Mouse (Mus musculus) adrenal gland (tissue): ENCODE data around the gene Kif19a.

Experiments
- intact Hi-C: fragments of 180-260 bp; cut with DNase I; formaldehyde crosslinking; loops from one replicate; pipeline ENCODE4 v1.15.1; 2025

Kif19a gene

GRCm38 (mm10) chr11:114802540-114803267 is 37.5 kb downstream of the Kif19a start:
- intact Hi-C loops: no loop called here

GRCm38 (mm10) chr11:114803990-114804389 is 38.8 kb downstream of the Kif19a start:
- intact Hi-C loops: no loop called here

GRCm38 (mm10) chr11:114807025-114807424 is 41.8 kb downstream of the Kif19a start:
- intact Hi-C loops: no loop called here

- intact Hi-C loops: no loop called here
These were observed 42.7 kb downstream of the Kif19a start for GRCm38 (mm10) chr11:114807686-114808427.

- intact Hi-C loops: no loop called here
These were observed 44.2 kb downstream of the Kif19a start for GRCm38 (mm10) chr11:114809371-114809770.

GRCm38 (mm10) chr11:114810344-114810743 is 45.2 kb downstream of the Kif19a start:
- intact Hi-C loops: no loop called here

- intact Hi-C loops: loop anchor here (1.0 kb wide), 2 partner anchors 65 to 100 kb away; no protein-coding TSS in a partner anchor
These were observed 47.6 kb downstream of the Kif19a start for GRCm38 (mm10) chr11:114812731-114813240.

GRCm38 (mm10) chr11:114814873-114815592 is 49.8 kb downstream of the Kif19a start:
- intact Hi-C loops: no loop called here

GRCm38 (mm10) chr11:114816934-114817333 is 51.7 kb downstream of the Kif19a start:
- intact Hi-C loops: no loop called here

GRCm38 (mm10) chr11:114818185-114818584 is 53.0 kb downstream of the Kif19a start:
- intact Hi-C loops: no loop called here

GRCm38 (mm10) chr11:114819110-114819509 is 53.9 kb downstream of the Kif19a start:
- intact Hi-C loops: no loop called here

- intact Hi-C loops: no loop called here
These were observed 55.3 kb downstream of the Kif19a start for GRCm38 (mm10) chr11:114820444-114820843.

GRCm38 (mm10) chr11:114821325-114821724 is 56.1 kb downstream of the Kif19a start:
- intact Hi-C loops: no loop called here

- intact Hi-C loops: no loop called here
These were observed 57.5 kb downstream of the Kif19a start for GRCm38 (mm10) chr11:114822727-114823126.

- intact Hi-C loops: no loop called here
These were observed 58.1 kb downstream of the Kif19a start for GRCm38 (mm10) chr11:114823199-114823725.

GRCm38 (mm10) chr11:114826686-114827085 is 61.5 kb downstream of the Kif19a start:
- intact Hi-C loops: no loop called here

GRCm38 (mm10) chr11:114829499-114830432 is 64.6 kb downstream of the Kif19a start:
- intact Hi-C loops: no loop called here

GRCm38 (mm10) chr11:114830433-114830773 is 65.2 kb downstream of the Kif19a start:
- intact Hi-C loops: no loop called here

GRCm38 (mm10) chr11:114833166-114833565 is 68.0 kb downstream of the Kif19a start:
- intact Hi-C loops: no loop called here
